Mouse (Mus musculus): ENCODE measurements around the gene Timm10. TPM values are rescaled to one million over a fixed set of nuclear protein-coding genes. Genes with fewer than 3 reads are reported as not detected.

Gene Timm10
- polyA plus RNA-seq, 1 experiment from 2014 or later: 64.9 TPM

- no peak overlapping the region for H3K27ac ChIP-seq (replicated peaks)
- H3K9me3 ChIP-seq: no peaks in the 10 kb centered on the region
- 61% methylated on average over 7 of the region's 7 CpGs for WGBS
- H3K36me3 ChIP-seq (replicated peaks): peaks cover 96% of the 10 kb centered on the region
- no peak overlapping the region for H3K4me3 ChIP-seq
- peaks cover 18% of the 10 kb centered on the region for H3K4me1 ChIP-seq
- no peaks in the 10 kb centered on the region for H3K27me3 ChIP-seq (replicated peaks; ENCODE audit: low read depth, poor library complexity, severe bottlenecking)
- no peak for DNase-seq (ENCODE audit: low spot score)
These were observed 23.8 kb downstream of the Timm10 start for GRCm38 (mm10) chr2:84850407-84851129.

GRCm38 (mm10) chr2:84851130-84852040 is 24.6 kb downstream of the Timm10 start:
- no peaks in the 10 kb centered on the region for H3K27me3 ChIP-seq (replicated peaks; ENCODE audit: low read depth, poor library complexity, severe bottlenecking)
- H3K4me3 ChIP-seq: peak overlapping the region; percentile 30; the same call in 1 of the 2 replicates
- no peaks in the 10 kb centered on the region for H3K9me3 ChIP-seq
- peaks cover 96% of the 10 kb centered on the region for H3K36me3 ChIP-seq (replicated peaks)
- 32% methylated on average over 23 of the region's 23 CpGs for WGBS
- no peak overlapping the region for H3K27ac ChIP-seq (replicated peaks)
- H3K4me1 ChIP-seq: peaks cover 18% of the 10 kb centered on the region
- peak; percentile 80 for DNase-seq (ENCODE audit: low spot score)

GRCm38 (mm10) chr2:84855732-84856131 is 28.9 kb downstream of the Timm10 start:
- Histone ChIP-seq H3K27me3 (replicated peaks; ENCODE audit: low read depth, poor library complexity, severe bottlenecking) (no peaks in the 10 kb centered on the region), H3K27ac (replicated peaks) (no peak overlapping the region), H3K9me3 (no peaks in the 10 kb centered on the region), H3K4me1 (peaks cover 10% of the 10 kb centered on the region), H3K36me3 (replicated peaks) (peaks cover 95% of the 10 kb centered on the region), H3K4me3 (no peak overlapping the region)
- 65% methylated on average over 2 of the region's 2 CpGs for WGBS
- peak; percentile 61 for DNase-seq (ENCODE audit: low spot score)

- H3K4me3 ChIP-seq: no peak overlapping the region
- no peaks in the 10 kb centered on the region for H3K4me1 ChIP-seq
- WGBS: 87% methylated on average over 1 of the region's 1 CpGs
- no peak for DNase-seq (ENCODE audit: low spot score)
- no peak overlapping the region for H3K27ac ChIP-seq (replicated peaks)
- H3K9me3 ChIP-seq: no peaks in the 10 kb centered on the region
- H3K36me3 ChIP-seq (replicated peaks): peaks cover 98% of the 10 kb centered on the region
- H3K27me3 ChIP-seq (replicated peaks; ENCODE audit: low read depth, poor library complexity, severe bottlenecking): no peaks in the 10 kb centered on the region
These were observed 31.8 kb downstream of the Timm10 start for GRCm38 (mm10) chr2:84858551-84858950.

- no peak for DNase-seq (ENCODE audit: low spot score)
- Histone ChIP-seq H3K9me3 (no peaks in the 10 kb centered on the region), H3K27me3 (replicated peaks; ENCODE audit: low read depth, poor library complexity, severe bottlenecking) (peaks cover 3% of the 10 kb centered on the region), H3K36me3 (replicated peaks) (peaks cover 85% of the 10 kb centered on the region), H3K27ac (replicated peaks) (no peak overlapping the region), H3K4me3 (no peak overlapping the region), H3K4me1 (no peaks in the 10 kb centered on the region)
- 91% methylated on average over 7 of the region's 7 CpGs for WGBS
These were observed 33.4 kb downstream of the Timm10 start for GRCm38 (mm10) chr2:84859991-84860780.

GRCm38 (mm10) chr2:84861430-84861829 is 34.6 kb downstream of the Timm10 start:
- 87% methylated on average over 3 of the region's 3 CpGs for WGBS
- Histone ChIP-seq H3K9me3 (no peaks in the 10 kb centered on the region), H3K27me3 (replicated peaks; ENCODE audit: low read depth, poor library complexity, severe bottlenecking) (peaks cover 16% of the 10 kb centered on the region), H3K27ac (replicated peaks) (no peak overlapping the region), H3K4me3 (no peak overlapping the region), H3K4me1 (peaks cover 11% of the 10 kb centered on the region), H3K36me3 (replicated peaks) (peaks cover 72% of the 10 kb centered on the region)
- no peak for DNase-seq (ENCODE audit: low spot score)

GRCm38 (mm10) chr2:84862231-84862630 is 35.4 kb downstream of the Timm10 start:
- Histone ChIP-seq H3K4me1 (peaks cover 13% of the 10 kb centered on the region), H3K27me3 (replicated peaks; ENCODE audit: low read depth, poor library complexity, severe bottlenecking) (peaks cover 24% of the 10 kb centered on the region), H3K9me3 (no peaks in the 10 kb centered on the region), H3K27ac (replicated peaks) (no peak overlapping the region), H3K4me3 (no peak overlapping the region), H3K36me3 (replicated peaks) (peaks cover 64% of the 10 kb centered on the region)
- 80% methylated on average over 3 of the region's 3 CpGs for WGBS
- no peak for DNase-seq (ENCODE audit: low spot score)

GRCm38 (mm10) chr2:84865616-84866571 is 39.1 kb downstream of the Timm10 start:
- under 1% methylated on average over 47 of the region's 47 CpGs for WGBS
- peak; percentile 83 for DNase-seq (ENCODE audit: low spot score)
- peaks cover 60% of the 10 kb centered on the region for H3K27me3 ChIP-seq (replicated peaks; ENCODE audit: low read depth, poor library complexity, severe bottlenecking)
- peaks cover 16% of the 10 kb centered on the region for H3K4me1 ChIP-seq
- H3K4me3 ChIP-seq: peak overlapping the region; percentile 58
- peaks cover 29% of the 10 kb centered on the region for H3K36me3 ChIP-seq (replicated peaks)
- H3K9me3 ChIP-seq: no peaks in the 10 kb centered on the region
- peak overlapping the region; percentile 59 for H3K27ac ChIP-seq (replicated peaks)

GRCm38 (mm10) chr2:84868521-84868943 is 41.7 kb downstream of the Timm10 start:
- no peak overlapping the region for H3K27ac ChIP-seq (replicated peaks)
- no peak overlapping the region for H3K4me3 ChIP-seq
- peaks cover 29% of the 10 kb centered on the region for H3K4me1 ChIP-seq
- H3K9me3 ChIP-seq: no peaks in the 10 kb centered on the region
- DNase-seq (ENCODE audit: low spot score): peak; percentile 81
- 8% methylated on average over 5 of the region's 5 CpGs for WGBS
- peaks cover 3% of the 10 kb centered on the region for H3K36me3 ChIP-seq (replicated peaks)
- peaks cover 87% of the 10 kb centered on the region for H3K27me3 ChIP-seq (replicated peaks; ENCODE audit: low read depth, poor library complexity, severe bottlenecking)

GRCm38 (mm10) chr2:84868977-84869376 is 42.2 kb downstream of the Timm10 start:
- peaks cover 29% of the 10 kb centered on the region for H3K4me1 ChIP-seq
- DNase-seq (ENCODE audit: low spot score): no peak
- H3K27me3 ChIP-seq (replicated peaks; ENCODE audit: low read depth, poor library complexity, severe bottlenecking): peaks cover 91% of the 10 kb centered on the region
- H3K9me3 ChIP-seq: no peaks in the 10 kb centered on the region
- no peaks in the 10 kb centered on the region for H3K36me3 ChIP-seq (replicated peaks)
- H3K27ac ChIP-seq (replicated peaks): no peak overlapping the region
- H3K4me3 ChIP-seq: no peak overlapping the region
- 64% methylated on average over 2 of the region's 2 CpGs for WGBS

GRCm38 (mm10) chr2:84870623-84871160 is 43.9 kb downstream of the Timm10 start:
- H3K36me3 ChIP-seq (replicated peaks): no peaks in the 10 kb centered on the region
- no peaks in the 10 kb centered on the region for H3K9me3 ChIP-seq
- peaks cover 25% of the 10 kb centered on the region for H3K4me1 ChIP-seq
- no peak overlapping the region for H3K4me3 ChIP-seq
- DNase-seq (ENCODE audit: low spot score): no peak
- no peak overlapping the region for H3K27ac ChIP-seq (replicated peaks)
- WGBS: 65% methylated on average over 4 of the region's 4 CpGs
- peaks cover 100% of the 10 kb centered on the region for H3K27me3 ChIP-seq (replicated peaks; ENCODE audit: low read depth, poor library complexity, severe bottlenecking)
